Mouse (Mus musculus) liver, embryonic 15.5 days (tissue): ENCODE measurements around the gene Fbxo11. TPM values are rescaled to one million over a fixed set of nuclear protein-coding genes. Genes with fewer than 3 reads are reported as not detected.
A peak's percentile ranks its signal among the peaks of the same experiment; 100 is the strongest.
"Not testable (repeated sequence)": the region's sequence is repeated elsewhere in the genome, so short reads cannot be mapped to it uniquely, and the experiment has no call there.

Experiments
- ATAC-seq: fragments of 200-750 bp; cut with Nextera tagmentation; 2 replicates; pipeline ENCODE4 v1.8.0; 2017; ENCODE audit warnings: moderate number of reproducible peaks, mild to moderate bottlenecking, moderate library complexity; ENCODE audit not compliant: insufficient read depth
- H3K27ac ChIP-seq: fragments of 300-500 bp; sonication (generic); replicated peaks from 2 replicates; pipeline ENCODE4 v1.5.1; 2015; ENCODE audit warnings: mild to moderate bottlenecking, inconsistent platforms
- H3K27me3 ChIP-seq: fragments of 300-500 bp; sonication (generic); 2 replicates; pipeline ENCODE4 v1.6.1; 2015; ENCODE audit warnings: mild to moderate bottlenecking, inconsistent platforms
- H3K36me3 ChIP-seq: fragments of 300-500 bp; sonication (generic); replicated peaks from 2 replicates; pipeline ENCODE4 v1.6.1; 2015; ENCODE audit warnings: moderate library complexity, mild to moderate bottlenecking, inconsistent platforms
- H3K4me1 ChIP-seq: fragments of 300-500 bp; sonication (generic); replicated peaks from 2 replicates; pipeline ENCODE4 v1.6.1; 2015; ENCODE audit warnings: inconsistent platforms
- H3K4me2 ChIP-seq: fragments of 300-500 bp; sonication (generic); 2 replicates; pipeline ENCODE4 v1.6.1; 2015; ENCODE audit warnings: moderate library complexity, mild to moderate bottlenecking, inconsistent platforms
- H3K4me3 ChIP-seq: fragments of 300-500 bp; sonication (generic); replicated peaks from 2 replicates; pipeline ENCODE4 v1.5.1; 2015; ENCODE audit warnings: mild to moderate bottlenecking, inconsistent platforms
- H3K9ac ChIP-seq: fragments of 300-500 bp; sonication (generic); 2 replicates; pipeline ENCODE4 v1.6.1; 2015; ENCODE audit warnings: moderate library complexity, mild to moderate bottlenecking, inconsistent platforms
- H3K9me3 ChIP-seq: fragments of 300-500 bp; sonication (generic); replicated peaks from 2 replicates; pipeline ENCODE4 v1.6.1; 2016; ENCODE audit warnings: inconsistent platforms
- WGBS: fragments of 180-500 bp; shearing (Covaris S2); methylation state at CpG from one replicate; pipeline ENCODE4 v1.1.7; 2015; ENCODE audit warnings: mixed read lengths; ENCODE audit not compliant: insufficient replicate concordance; 5-methylcytosine and 5-hydroxymethylcytosine counted together
- polyA plus RNA-seq: library from polyadenylated mRNA; unstranded; fragments of >200 nt; fragmentation: Nextera tagmentation; extraction: Ambion mirVana; gene quantifications from 2 replicates; pipeline ENCODE4 v1.2.1, GENCODE M21; 2015

Gene Fbxo11
- polyA plus RNA-seq, 1 experiment from 2014 or later, result 3.2 TPM

DNA sequence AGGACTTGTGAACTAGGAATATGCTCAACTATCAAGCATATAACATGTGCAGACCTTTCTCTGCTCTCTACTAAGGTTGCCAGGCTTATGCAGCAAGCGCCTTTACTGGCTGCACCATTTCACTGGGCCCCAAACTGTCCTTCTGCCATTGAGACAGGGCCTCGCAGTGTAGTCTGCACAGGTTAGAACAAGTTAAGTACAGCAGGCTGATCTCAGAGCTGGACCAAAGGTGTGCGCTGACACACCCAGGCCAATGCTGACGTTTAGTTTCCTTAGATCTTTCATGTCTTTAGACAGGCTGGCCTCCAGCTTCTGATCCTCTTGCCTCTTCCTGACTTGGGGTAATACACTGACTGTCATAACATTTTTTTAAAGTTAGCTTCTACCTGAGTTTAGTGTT is 67.3 kb downstream of the Fbxo11 start:
- Histone ChIP-seq H3K4me2 (no peak overlapping the region), H3K27ac (no peak overlapping the region), H3K4me3 (no peak overlapping the region), H3K4me1 (no peaks in the 10 kb centered on the region), H3K27me3 (no peaks in the 10 kb centered on the region), H3K36me3 (peaks cover 69% of the 10 kb centered on the region), H3K9me3 (no peaks in the 10 kb centered on the region), H3K9ac (no peak overlapping the region)
- no peak for ATAC-seq
- 75% methylated on average over 4 of the region's 4 CpGs for WGBS

DNA sequence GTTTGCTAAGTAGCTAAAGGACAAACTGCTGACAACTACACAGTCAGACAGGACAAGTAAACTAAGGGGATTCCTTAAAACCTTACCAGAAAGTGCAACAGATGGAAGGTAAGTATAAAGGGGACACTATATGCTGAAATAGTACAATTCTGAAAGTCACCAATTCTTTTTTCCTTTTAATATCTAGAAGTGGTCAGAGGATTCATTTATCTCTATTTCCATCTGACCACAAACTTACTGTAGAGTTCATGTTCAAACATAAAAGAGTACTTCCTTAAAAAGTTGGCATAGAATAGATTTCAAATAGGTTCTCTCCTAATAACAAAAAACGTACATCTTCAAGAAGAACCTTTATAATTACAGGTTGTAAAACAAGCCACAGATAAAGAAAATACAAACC is 71.8 kb downstream of the Fbxo11 start:
- H3K36me3 ChIP-seq, result peaks cover 78% of the 10 kb centered on the region
- no peak for ATAC-seq
- H3K27ac ChIP-seq, result no peak overlapping the region

GRCm38 (mm10) chr17:87992154-87992553 is 72.9 kb downstream of the Fbxo11 start:
- 77% methylated on average over 3 of the region's 3 CpGs for WGBS

More for the DNA sequence above, 71.8 kb downstream of the Fbxo11 start:
- 40% methylated on average over 1 of the region's 1 CpGs for WGBS
- H3K9ac ChIP-seq, result no peak overlapping the region
- no peak overlapping the region for H3K4me2 ChIP-seq
- no peaks in the 10 kb centered on the region for H3K27me3 ChIP-seq
- H3K4me3 ChIP-seq, result no peak overlapping the region
- no peaks in the 10 kb centered on the region for H3K9me3 ChIP-seq
- no peaks in the 10 kb centered on the region for H3K4me1 ChIP-seq

DNA sequence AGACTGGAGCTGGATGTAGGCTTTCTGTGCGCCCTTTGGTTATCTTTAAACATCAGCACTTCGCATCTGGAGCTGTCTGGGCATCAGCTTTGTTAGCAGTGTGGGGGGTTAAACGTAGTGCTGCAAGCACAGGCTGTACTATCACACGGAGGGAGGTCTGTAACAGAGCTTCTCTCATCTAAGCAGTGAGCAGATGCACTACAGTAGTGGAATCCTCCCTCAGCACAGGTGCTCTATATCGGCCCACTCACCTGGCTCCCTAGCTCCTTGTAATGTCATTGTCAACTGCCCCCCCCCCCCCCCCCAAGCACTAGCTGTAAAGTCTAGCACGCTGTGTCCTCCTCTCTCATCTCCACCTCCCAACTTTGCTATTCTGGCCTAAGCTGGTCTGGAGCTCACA is 77.6 kb downstream of the Fbxo11 start:
- Histone ChIP-seq H3K27me3 (no peaks in the 10 kb centered on the region), H3K9ac (no peak overlapping the region), H3K9me3 (no peaks in the 10 kb centered on the region), H3K4me1 (peaks cover 5% of the 10 kb centered on the region; the same call in 1 of the 2 replicates), H3K4me2 (no peak overlapping the region), H3K27ac (no peak overlapping the region), H3K36me3 (peaks cover 99% of the 10 kb centered on the region), H3K4me3 (no peak overlapping the region)
- ATAC-seq, result no peak
- 53% methylated on average over 6 of the region's 6 CpGs for WGBS

More at GRCm38 (mm10) chr17:87992154-87992553, 72.9 kb downstream of the Fbxo11 start:
- Histone ChIP-seq H3K9ac (no peak overlapping the region), H3K4me1 (peaks cover 3% of the 10 kb centered on the region; the same call in 1 of the 2 replicates), H3K36me3 (peaks cover 89% of the 10 kb centered on the region), H3K4me3 (no peak overlapping the region), H3K4me2 (no peak overlapping the region), H3K27ac (no peak overlapping the region), H3K9me3 (no peaks in the 10 kb centered on the region), H3K27me3 (no peaks in the 10 kb centered on the region)
- ATAC-seq, result no peak

GRCm38 (mm10) chr17:87985916-87986315 is 79.2 kb downstream of the Fbxo11 start:
- ATAC-seq, result no peak
- no peak overlapping the region for H3K27ac ChIP-seq
- no peaks in the 10 kb centered on the region for H3K27me3 ChIP-seq
- peaks cover 99% of the 10 kb centered on the region for H3K36me3 ChIP-seq
- no peaks in the 10 kb centered on the region for H3K9me3 ChIP-seq
- no peak overlapping the region for H3K4me2 ChIP-seq
- H3K4me1 ChIP-seq, result peaks cover 7% of the 10 kb centered on the region; the same call in 1 of the 2 replicates
- no peak overlapping the region for H3K4me3 ChIP-seq
- no peak overlapping the region for H3K9ac ChIP-seq
- 81% methylated on average over 8 of the region's 8 CpGs for WGBS

DNA sequence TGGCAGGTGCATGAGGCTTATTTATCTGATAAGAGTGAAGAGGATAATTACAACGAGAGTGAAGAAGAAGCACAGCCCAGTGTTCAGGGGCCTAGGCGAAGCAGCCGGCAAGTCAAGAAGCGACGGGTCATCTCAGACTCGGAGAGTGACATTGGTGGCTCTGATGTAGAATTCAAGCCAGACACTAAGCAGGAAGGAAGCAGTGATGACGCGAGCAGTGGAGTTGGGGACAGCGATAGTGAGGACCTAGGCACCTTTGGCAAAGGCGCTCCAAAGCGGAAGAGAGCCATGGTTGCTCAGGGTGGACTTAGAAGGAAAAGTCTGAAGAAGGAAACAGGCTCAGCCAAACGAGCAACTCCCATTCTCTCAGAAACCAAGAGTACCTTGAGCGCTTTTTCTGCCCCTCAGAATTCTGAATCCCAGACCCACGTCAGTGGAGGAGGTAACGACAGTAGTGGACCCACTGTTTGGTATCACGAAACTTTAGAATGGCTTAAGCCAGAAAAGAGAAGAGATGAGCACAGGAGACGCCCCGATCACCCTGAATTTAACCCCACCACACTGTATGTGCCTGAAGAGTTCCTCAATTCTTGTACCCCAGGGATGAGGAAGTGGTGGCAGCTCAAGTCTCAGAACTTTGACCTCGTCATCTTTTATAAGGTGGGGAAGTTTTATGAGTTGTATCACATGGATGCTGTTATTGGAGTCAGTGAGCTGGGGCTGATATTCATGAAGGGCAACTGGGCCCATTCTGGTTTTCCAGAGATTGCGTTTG is 80.5 kb downstream of the Fbxo11 start:
- ATAC-seq, result no peak
- Histone ChIP-seq H3K9me3 (no peaks in the 10 kb centered on the region), H3K27ac (no peak overlapping the region), H3K4me2 (no peak overlapping the region), H3K27me3 (no peaks in the 10 kb centered on the region), H3K4me3 (no peak overlapping the region), H3K9ac (no peak overlapping the region), H3K36me3 (peaks cover 97% of the 10 kb centered on the region), H3K4me1 (peaks cover 9% of the 10 kb centered on the region; the same call in 1 of the 2 replicates)
- WGBS, result 80% methylated on average over 20 of the region's 20 CpGs

DNA sequence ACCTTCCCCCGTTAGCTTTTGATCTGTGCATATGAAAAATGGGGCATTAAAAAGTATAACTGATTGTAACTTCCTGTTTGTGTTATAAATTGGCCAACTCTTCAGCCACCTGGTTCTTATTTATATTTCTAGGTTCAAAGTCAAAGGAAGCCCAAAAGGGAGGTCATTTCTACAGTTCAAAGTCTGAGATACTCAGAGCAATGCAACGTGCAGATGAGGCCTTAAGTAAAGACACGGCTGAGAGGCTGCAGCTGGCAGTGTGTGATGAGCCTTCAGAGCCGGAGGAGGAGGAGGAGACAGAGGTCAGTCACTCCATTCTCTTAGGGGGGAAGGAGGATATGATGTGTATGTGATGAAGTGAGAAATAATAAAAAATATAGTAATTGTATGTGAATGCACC is 81.8 kb downstream of the Fbxo11 start:
- Histone ChIP-seq H3K4me3 (no peak overlapping the region), H3K27me3 (no peaks in the 10 kb centered on the region), H3K9me3 (no peaks in the 10 kb centered on the region), H3K4me2 (no peak overlapping the region), H3K36me3 (peaks cover 88% of the 10 kb centered on the region), H3K9ac (no peak overlapping the region), H3K27ac (no peak overlapping the region), H3K4me1 (peaks cover 9% of the 10 kb centered on the region; the same call in 1 of the 2 replicates)
- no peak for ATAC-seq
- 67% methylated on average over 4 of the region's 4 CpGs for WGBS

DNA sequence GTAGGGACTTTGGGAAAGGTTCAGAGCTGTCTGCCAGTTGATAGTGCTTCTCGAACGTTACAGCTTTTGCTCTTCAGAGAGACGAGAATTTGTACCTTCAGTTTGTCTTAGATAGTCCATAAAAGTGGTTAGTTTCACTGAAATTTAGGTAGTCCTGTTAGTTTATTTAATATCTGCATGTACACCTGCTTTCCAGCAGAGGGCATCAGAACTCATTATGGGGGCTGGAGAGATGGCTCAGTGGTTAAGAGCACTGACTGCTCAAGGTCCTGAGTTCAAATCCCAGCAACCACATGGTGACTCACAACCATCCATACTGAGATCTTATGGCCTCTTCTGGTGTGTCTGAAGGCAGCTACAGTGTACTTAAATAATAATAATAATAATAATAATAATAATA is 83.0 kb downstream of the Fbxo11 start:
- no peaks in the 10 kb centered on the region for H3K27me3 ChIP-seq
- WGBS, result 77% methylated on average over 3 of the region's 3 CpGs
- no peak overlapping the region for H3K9ac ChIP-seq
- peaks cover 16% of the 10 kb centered on the region for H3K4me1 ChIP-seq
- no peak overlapping the region for H3K4me2 ChIP-seq
- no peaks in the 10 kb centered on the region for H3K9me3 ChIP-seq
- H3K4me3 ChIP-seq, result no peak overlapping the region
- no peak for ATAC-seq
- H3K36me3 ChIP-seq, result peaks cover 88% of the 10 kb centered on the region
- no peak overlapping the region for H3K27ac ChIP-seq

DNA sequence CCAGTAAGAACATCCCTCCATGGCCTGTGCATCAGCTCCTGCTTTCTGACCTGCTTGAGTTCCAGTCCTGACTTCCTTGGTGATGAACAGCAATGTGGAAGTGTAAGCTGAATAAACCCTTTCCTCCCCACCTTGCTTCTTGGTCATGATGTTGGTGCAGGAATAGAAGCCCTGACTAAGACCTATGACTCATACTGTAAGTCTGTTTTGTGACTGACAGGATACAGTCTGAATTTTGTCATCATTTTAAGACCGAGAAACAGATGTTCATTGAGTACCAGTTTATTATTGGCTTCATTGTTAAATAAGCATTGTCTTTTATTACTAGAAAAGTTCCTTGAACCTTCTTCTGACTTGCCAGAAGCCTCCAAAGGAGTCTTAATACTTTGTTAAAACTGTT is 85.4 kb downstream of the Fbxo11 start:
- not testable (repeated sequence) for ATAC-seq, H3K27me3 ChIP-seq, H3K4me3 ChIP-seq, H3K27ac ChIP-seq, H3K4me2 ChIP-seq, H3K9ac ChIP-seq, H3K9me3 ChIP-seq
- WGBS, result 78% methylated on average over 1 of the region's 1 CpGs
- H3K4me1 ChIP-seq, result peaks cover 31% of the 10 kb centered on the region
- peaks cover 66% of the 10 kb centered on the region for H3K36me3 ChIP-seq

DNA sequence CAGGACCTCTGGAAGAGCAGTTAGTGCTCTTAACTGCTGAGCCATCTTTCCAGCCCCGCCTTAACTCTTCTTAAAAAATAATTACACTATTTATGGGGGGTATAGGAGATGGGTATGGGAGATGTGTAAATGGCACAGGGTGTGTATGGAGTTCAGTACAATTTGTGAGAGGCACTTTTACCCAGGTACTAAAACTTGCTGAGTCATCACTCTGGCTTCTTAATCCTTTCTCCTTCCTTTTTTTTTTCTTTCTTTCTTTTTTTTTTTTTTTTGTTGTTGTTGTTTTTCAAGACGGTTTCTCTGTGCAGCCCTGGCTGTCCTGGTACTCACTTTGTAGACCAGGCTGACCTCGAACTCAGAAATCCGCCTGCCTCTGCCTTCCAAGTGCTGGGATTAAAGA is 88.2 kb downstream of the Fbxo11 start:
- not testable (repeated sequence) for H3K9ac ChIP-seq, ATAC-seq, H3K9me3 ChIP-seq, H3K27ac ChIP-seq, H3K27me3 ChIP-seq
- Histone ChIP-seq H3K4me2 (peak overlapping the region; percentile 96), H3K4me3 (0 out of 2 replicates have a peak overlapping the region, but pooled peaks have one; percentile 16), H3K4me1 (peaks cover 43% of the 10 kb centered on the region), H3K36me3 (peaks cover 39% of the 10 kb centered on the region)
- 66% methylated on average over 4 of the region's 4 CpGs for WGBS

- peaks cover 48% of the 10 kb centered on the region for H3K4me1 ChIP-seq
- H3K9me3 ChIP-seq, result no peaks in the 10 kb centered on the region
- WGBS, result 46% methylated on average over 9 of the region's 9 CpGs
- H3K4me2 ChIP-seq, result peak overlapping the region; percentile 96
- H3K27ac ChIP-seq, result peak overlapping the region; percentile 85
- peak overlapping the region; percentile 88 for H3K9ac ChIP-seq
- H3K27me3 ChIP-seq, result no peaks in the 10 kb centered on the region
- H3K4me3 ChIP-seq, result peak overlapping the region; percentile 97
- H3K36me3 ChIP-seq, result peaks cover 32% of the 10 kb centered on the region
- no peak for ATAC-seq
Measured at GRCm38 (mm10) chr17:87976154-87976806, 88.8 kb downstream of the Fbxo11 start.
